8 mouse cellular contexts compared by ENCODE assay signal in the genomic region with DNA sequence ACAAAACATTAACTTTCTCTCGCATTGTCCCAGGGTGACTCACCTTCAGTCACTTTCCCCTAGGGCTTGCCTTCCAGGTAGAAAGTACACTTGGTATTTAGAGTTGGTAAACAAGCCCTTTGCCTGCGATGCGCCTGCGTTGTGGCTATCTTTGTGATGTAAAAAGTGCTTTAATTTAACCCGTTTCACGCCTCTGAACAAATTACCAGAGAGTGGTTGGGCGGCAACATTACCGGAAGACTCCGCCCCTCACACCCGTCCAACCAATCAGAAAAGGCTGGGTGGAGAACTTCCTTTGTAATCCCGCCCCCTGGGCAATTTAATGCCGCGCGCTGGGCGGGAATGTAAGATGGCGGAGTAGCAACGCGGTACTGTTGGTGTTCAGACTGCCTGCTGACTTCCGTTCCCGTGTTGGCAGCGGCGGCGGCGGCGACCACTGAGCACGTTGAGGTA. TPM values are rescaled to one million over a fixed set of nuclear protein-coding genes. Genes with fewer than 3 reads are reported as not detected.
DNase-seq lines count a peak whose midpoint lies in the region; ATAC-seq and TF ChIP-seq lines count a peak whose summit lies in the region.

A gene (plus strand): TSS at position 335 of the 453 bp plus-strand sequence.

- TF ChIP-seq POLR2A in ES-Bruce4 (IDR thresholded peaks at IDR 0.05; ENCODE audit: insufficient read depth, low read length): peak; percentile 50

- DNase-seq in forebrain, embryonic 14.5 days (ENCODE audit: low spot score): peak; percentile 95
- peak; percentile 82 to 86 for DNase-seq in heart, postnatal 14 days
- DNase-seq in layer of hippocampus, adult 11-12 months (ENCODE audit: low spot score): peak; percentile 80
- DNase-seq in lung, adult 18-20 months: peak; percentile 84 to 86
- peak; percentile 88 for DNase-seq in testis, postnatal 14 days (ENCODE audit: low spot score)

- H3K9ac ChIP-seq in ES-Bruce4 (ENCODE audit: low read depth, poor library complexity, severe bottlenecking): peak within 1 kb of the TSS; percentile 89
- H3K9ac ChIP-seq in forebrain, embryonic 14.5 days (ENCODE audit: low read length): peak within 1 kb of the TSS; percentile 62
- peak within 1 kb of the TSS; percentile 52 for H3K9ac ChIP-seq in neural tube, embryonic 15.5 days (replicated peaks)

- peak; percentile 59; the same call in 1 of the 2 replicates for TF ChIP-seq EP300 in ES-Bruce4 (IDR thresholded peaks at IDR 0.05; ENCODE audit: insufficient read depth, low read depth, low read length)

- H3K9me3 ChIP-seq in ES-Bruce4 (replicated peaks; ENCODE audit: control insufficient read depth, insufficient read depth, low read length, poor library complexity, severe bottlenecking): no peaks in the 10 kb centered on the region
- no peaks in the 10 kb centered on the region for H3K9me3 ChIP-seq in forebrain, embryonic 14.5 days (replicated peaks; ENCODE audit: control insufficient read depth, low read length)
- no peaks in the 10 kb centered on the region for H3K9me3 ChIP-seq in neural tube, embryonic 15.5 days (replicated peaks)

- H3K4me2 ChIP-seq in forebrain, embryonic 14.5 days (ENCODE audit: low read length): peak within 1 kb of the TSS; percentile 56
- H3K4me2 ChIP-seq in neural tube, embryonic 15.5 days: peak within 1 kb of the TSS; percentile 56

- no peak within 1 kb of the TSS for H3K27ac ChIP-seq in ES-Bruce4 (ENCODE audit: insufficient read depth, low read length)
- no peak within 1 kb of the TSS for H3K27ac ChIP-seq in forebrain, embryonic 14.5 days (ENCODE audit: low read depth, low read length)
- peak within 1 kb of the TSS; percentile 73 for H3K27ac ChIP-seq in neural tube, embryonic 15.5 days (replicated peaks)

- no peaks in the 10 kb centered on the region for H3K27me3 ChIP-seq in ES-Bruce4 (ENCODE audit: control insufficient read depth, insufficient read depth, low read length, poor library complexity, severe bottlenecking)
- no peaks in the 10 kb centered on the region for H3K27me3 ChIP-seq in forebrain, embryonic 14.5 days (replicated peaks; ENCODE audit: control insufficient read depth, insufficient read depth, low read length)
- peaks cover 6% of the 10 kb centered on the region; the same call in 1 of the 2 replicates for H3K27me3 ChIP-seq in neural tube, embryonic 15.5 days (replicated peaks)

- H3K4me1 ChIP-seq in ES-Bruce4 (ENCODE audit: control insufficient read depth, insufficient read depth, low read length): no peaks in the 10 kb centered on the region
- no peaks in the 10 kb centered on the region for H3K4me1 ChIP-seq in forebrain, embryonic 14.5 days (ENCODE audit: control insufficient read depth, insufficient read depth, low read length)
- H3K4me1 ChIP-seq in neural tube, embryonic 15.5 days: no peaks in the 10 kb centered on the region

- 31% methylated on average over 26 of the region's 26 CpGs for WGBS in forebrain, embryonic 14.5 days
- 24% methylated on average over 26 of the region's 26 CpGs for WGBS in neural tube, embryonic 15.5 days

- H3K36me3 ChIP-seq in ES-Bruce4 (ENCODE audit: control insufficient read depth, insufficient read depth, low read length, poor library complexity, severe bottlenecking): no peaks in the 10 kb centered on the region
- H3K36me3 ChIP-seq in forebrain, embryonic 14.5 days (ENCODE audit: control insufficient read depth, insufficient read depth, low read length): no peaks in the 10 kb centered on the region
- H3K36me3 ChIP-seq in neural tube, embryonic 15.5 days: no peaks in the 10 kb centered on the region

- peak within 1 kb of the TSS; percentile 100 for H3K4me3 ChIP-seq in ES-Bruce4 (ENCODE audit: low read depth, low read length)
- peak within 1 kb of the TSS; percentile 45 for H3K4me3 ChIP-seq in forebrain, embryonic 14.5 days (ENCODE audit: low read depth, low read length)
- peak within 1 kb of the TSS; percentile 57 for H3K4me3 ChIP-seq in neural tube, embryonic 15.5 days (replicated peaks)

- TF ChIP-seq CTCF in ES-Bruce4 (IDR thresholded peaks at IDR 0.05; ENCODE audit: low read depth, low read length): no peak

- intact Hi-C loops in heart, postnatal 14 days (cut with DNase I): no loop called here

- peak; percentile 93 for ATAC-seq in cerebellum, adult (ENCODE audit: insufficient number of reproducible peaks, low FRiP score, low TSS enrichment)
- peak; percentile 98 for ATAC-seq in forebrain, embryonic 14.5 days
- peak; percentile 98 for ATAC-seq in neural tube, embryonic 15.5 days (ENCODE audit: low FRiP score)

RNA-seq across cellular contexts. Expression of the gene that starts here (rescaled TPM):
- 121 TPM in 2 replicates for polyA plus RNA-seq in ES-Bruce4 (2011; ENCODE audit: insufficient read depth, insufficient read length, low read depth, missing spikeins)
- polyA plus RNA-seq in forebrain, embryonic 14.5 days (2014; fragmentation: Nextera tagmentation; extraction: Ambion mirVana): 84.8 and 87.1 TPM in 2 replicates
- 10 to 100 TPM; 23.4 to 24.6 TPM for total RNA-seq in heart, postnatal 14 days (2021)
- polyA plus RNA-seq in neural tube, embryonic 15.5 days (2015; fragmentation: Nextera tagmentation; extraction: Ambion mirVana): 87.2 and 88.0 TPM in 2 replicates

Comparison
In these comparisons a context has a peak if more than half of its experiments do, and no peak if none do; other contexts are left out.
1. H3K4me3 ChIP-seq: peak in every context shown above with its lines; median percentile 100 in ES-Bruce4; 57 in neural tube, embryonic 15.5 days; 45 in forebrain, embryonic 14.5 days.